Mouse (Mus musculus): Measurements from ENCODE around the gene Jun. TPM values are rescaled to one million over a fixed set of nuclear protein-coding genes. Genes with fewer than 3 reads are reported as not detected.

Jun gene
- total and polyA plus RNA-seq, 3 experiments: not detected

DNA sequence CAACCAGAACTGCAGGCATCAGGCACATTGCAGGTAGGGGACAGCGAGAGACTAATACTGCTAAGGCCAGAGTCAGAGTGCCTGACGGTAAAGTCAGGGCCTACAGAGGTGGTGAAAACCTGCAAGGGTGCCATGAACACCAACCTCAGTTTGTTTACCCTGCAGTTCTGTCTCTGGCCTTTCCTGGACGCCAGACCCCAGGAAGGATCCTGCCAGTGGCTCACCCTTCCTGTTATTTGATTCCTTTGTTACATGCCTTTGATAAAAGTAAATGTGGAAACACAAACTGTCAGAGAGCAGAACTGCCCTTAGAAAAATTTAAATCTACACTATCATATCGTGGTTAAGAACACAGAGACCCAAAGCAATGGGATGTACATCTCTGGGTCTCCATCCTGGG lies 20.9 kb downstream of the Jun start:
- DNase-seq (ENCODE audit: low read depth, low spot score): no peak
- H3K9ac ChIP-seq (ENCODE audit: control insufficient read depth, low read depth, low read length, poor library complexity, severe bottlenecking): no peak overlapping the region
- H3K36me3 ChIP-seq (ENCODE audit: control insufficient read depth in 1 of 2, insufficient read depth in 2 of 2, low read length in 2 of 2): no peaks in the 10 kb centered on the region
- no peak overlapping the region for H3K27ac ChIP-seq (ENCODE audit: control insufficient read depth, low read depth, low read length)
- no peaks in the 10 kb centered on the region for H3K27me3 ChIP-seq (ENCODE audit: control insufficient read depth in 1 of 2, insufficient read depth in 2 of 2, low read length in 2 of 2)
- no peaks in the 10 kb centered on the region for H3K9me3 ChIP-seq (replicated peaks; ENCODE audit: insufficient read depth, low read length)
- no peaks in the 10 kb centered on the region for H3K4me1 ChIP-seq (ENCODE audit: control insufficient read depth in 1 of 2, insufficient read depth in 2 of 2, low read length in 2 of 2)
- no peak overlapping the region for H3K4me3 ChIP-seq (ENCODE audit: control insufficient read depth in 1 of 2, insufficient read depth in 1 of 2, low read depth in 2 of 2, low read length in 2 of 2)
- no peaks in the 10 kb centered on the region for H3K79me2 ChIP-seq (ENCODE audit: control insufficient read depth, insufficient read depth, low read length, poor library complexity)
- TF ChIP-seq EP300 (IDR thresholded peaks at IDR 0.05; ENCODE audit: low read depth in 1 of 2, low read length in 2 of 2): no peak
- no peak for TF ChIP-seq RAD21 (IDR thresholded peaks at IDR 0.05; ENCODE audit: low read depth, low read length)
- no peak for TF ChIP-seq UBTF (IDR thresholded peaks at IDR 0.05; ENCODE audit: borderline replicate concordance, insufficient read depth, low read depth, low read length)
- TF ChIP-seq ZMIZ1 (IDR thresholded peaks at IDR 0.05; ENCODE audit: low read depth, low read length): no peak
- no peak for TF ChIP-seq ELF1 (IDR thresholded peaks at IDR 0.05; ENCODE audit: low read depth, low read length)
- TF ChIP-seq MYC (IDR thresholded peaks at IDR 0.05; ENCODE audit: low read depth, low read length): no peak
- no peak for TF ChIP-seq POLR2AphosphoS5 (IDR thresholded peaks at IDR 0.05; ENCODE audit: borderline replicate concordance, low read depth, low read length)
- no peak for TF ChIP-seq USF2 (IDR thresholded peaks at IDR 0.05; ENCODE audit: borderline replicate concordance in 1 of 2, insufficient read depth in 1 of 2, low read depth in 1 of 2, low read length in 2 of 2)
- TF ChIP-seq MYB (IDR thresholded peaks at IDR 0.05; ENCODE audit: low read depth, low read length): no peak
- no peak for TF ChIP-seq GATA1 (IDR thresholded peaks at IDR 0.05; ENCODE audit: low read depth, low read length)
- no peak for TF ChIP-seq SMC3 (IDR thresholded peaks at IDR 0.05; ENCODE audit: low read depth, low read length)
- no peak for TF ChIP-seq JUND (IDR thresholded peaks at IDR 0.05; ENCODE audit: low read depth, low read length)
- TF ChIP-seq POLR2AphosphoS2 (IDR thresholded peaks at IDR 0.05; ENCODE audit: low read length): no peak
- TF ChIP-seq BHLHE40 (IDR thresholded peaks at IDR 0.05; ENCODE audit: borderline replicate concordance, low read depth, low read length): no peak
- no peak for TF ChIP-seq MXI1 (IDR thresholded peaks at IDR 0.05; ENCODE audit: low read depth, low read length)
- no peak for TF ChIP-seq RCOR1 (IDR thresholded peaks at IDR 0.05; ENCODE audit: low read depth, low read length)
- TF ChIP-seq KAT2A (conservative IDR thresholded peaks at IDR 0.05; ENCODE audit: low read depth, low read length): no peak

DNA sequence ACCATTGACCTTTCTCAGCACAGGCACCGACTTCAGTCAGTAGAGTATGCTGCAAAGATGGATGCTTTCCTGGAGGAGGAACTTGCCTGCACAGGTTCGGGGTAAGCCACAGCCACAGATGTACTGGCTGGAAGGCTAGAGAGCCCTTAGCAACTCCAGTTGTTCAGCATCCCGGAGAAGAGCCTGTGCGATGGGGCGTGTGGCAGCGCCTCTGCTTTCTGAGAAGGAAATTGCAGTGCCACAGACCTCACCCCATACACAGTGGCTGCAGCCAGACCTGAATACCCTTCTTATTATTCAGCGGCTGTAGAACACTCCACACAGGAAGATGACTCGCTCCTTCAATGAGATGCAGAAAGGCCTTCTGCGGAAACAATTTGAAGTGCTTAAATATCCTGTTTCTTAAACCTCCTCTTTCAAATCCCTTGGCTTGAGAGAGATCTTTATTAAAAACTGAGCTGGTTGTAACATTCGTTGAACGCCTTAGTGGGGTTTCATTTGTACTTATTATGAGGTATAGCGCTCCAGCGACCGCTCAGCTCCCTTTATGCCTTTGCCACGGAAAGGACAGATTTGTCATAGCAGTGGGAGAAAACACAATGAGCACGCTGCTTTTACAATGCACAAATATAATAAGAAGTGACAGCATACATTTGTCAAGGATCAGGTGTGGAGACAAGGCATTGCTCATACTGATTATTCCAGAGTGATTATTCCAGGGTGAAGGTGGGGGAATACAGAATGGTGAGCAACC lies 26.0 kb downstream of the Jun start:
- Histone ChIP-seq H3K27ac (ENCODE audit: control insufficient read depth, low read depth, low read length) (no peak overlapping the region), H3K4me3 (ENCODE audit: control insufficient read depth in 1 of 2, insufficient read depth in 1 of 2, low read depth in 2 of 2, low read length in 2 of 2) (no peak overlapping the region), H3K4me1 (ENCODE audit: control insufficient read depth in 1 of 2, insufficient read depth in 2 of 2, low read length in 2 of 2) (no peaks in the 10 kb centered on the region), H3K9me3 (replicated peaks; ENCODE audit: insufficient read depth, low read length) (no peaks in the 10 kb centered on the region), H3K9ac (ENCODE audit: control insufficient read depth, low read depth, low read length, poor library complexity, severe bottlenecking) (no peak overlapping the region), H3K36me3 (ENCODE audit: control insufficient read depth in 1 of 2, insufficient read depth in 2 of 2, low read length in 2 of 2) (no peaks in the 10 kb centered on the region), H3K27me3 (ENCODE audit: control insufficient read depth in 1 of 2, insufficient read depth in 2 of 2, low read length in 2 of 2) (no peaks in the 10 kb centered on the region), H3K79me2 (ENCODE audit: control insufficient read depth, insufficient read depth, low read length, poor library complexity) (no peaks in the 10 kb centered on the region)
- TF ChIP-seq CHD2 (IDR thresholded peaks at IDR 0.05; ENCODE audit: low read length) (no peak), BHLHE40 (IDR thresholded peaks at IDR 0.05; ENCODE audit: borderline replicate concordance, low read depth, low read length) (no peak), UBTF (IDR thresholded peaks at IDR 0.05; ENCODE audit: borderline replicate concordance, insufficient read depth, low read depth, low read length) (no peak), POLR2AphosphoS2 (IDR thresholded peaks at IDR 0.05; ENCODE audit: low read length) (no peak), MXI1 (IDR thresholded peaks at IDR 0.05; ENCODE audit: low read depth, low read length) (no peak), NRF1 (IDR thresholded peaks at IDR 0.05; ENCODE audit: insufficient read depth, low read depth, low read length, poor library complexity, severe bottlenecking) (no peak), ETS1 (IDR thresholded peaks at IDR 0.05; ENCODE audit: low read depth, low read length) (no peak), USF1 (IDR thresholded peaks at IDR 0.05; ENCODE audit: low read depth, low read length) (no peak), SIN3A (IDR thresholded peaks at IDR 0.05; ENCODE audit: low read length) (no peak), MAZ (IDR thresholded peaks at IDR 0.05; ENCODE audit: low read depth, low read length) (no peak), RAD21 (IDR thresholded peaks at IDR 0.05; ENCODE audit: low read depth, low read length) (no peak), TBP (IDR thresholded peaks at IDR 0.05; ENCODE audit: low read depth, low read length) (no peak), ZNF384 (IDR thresholded peaks at IDR 0.05; ENCODE audit: low read depth, low read length) (no peak), MYB (IDR thresholded peaks at IDR 0.05; ENCODE audit: low read depth, low read length) (no peak)
- no peak for DNase-seq (ENCODE audit: low read depth, low spot score)

All from MEL (cell line).